Mouse (Mus musculus) left cerebral cortex, postnatal 36 days (tissue): Measurements from ENCODE around the gene Lim2. TPM values are rescaled to one million over a fixed set of nuclear protein-coding genes. Genes with fewer than 3 reads are reported as not detected.

Experiments
- DNase-seq, 2 experiments: peaks; one replicate each; pipeline ENCODE4 v3.0.0; 2021 to 2022; ENCODE audit warnings: low spot score in 2 of 2, mixed read lengths in 1 of 2
- intact Hi-C: fragments of 180-260 bp; cut with DNase I; formaldehyde crosslinking; loops from one replicate; pipeline ENCODE4 v1.15.1; 2025
- microRNA-seq: library from miRNA; unstranded; fragments of <30 nt; microRNA quantifications from one replicate; pipeline ENCODE4 v1.2.0, GENCODE M21; 2022
- total RNA-seq, 2 experiments: library from RNA; stranded (reverse); gene quantifications; 2 replicates each; pipeline ENCODE4 v1.2.3; 2021

Lim2 gene
- total RNA-seq, 2 experiments from 2014 or later, result not detected

DNA sequence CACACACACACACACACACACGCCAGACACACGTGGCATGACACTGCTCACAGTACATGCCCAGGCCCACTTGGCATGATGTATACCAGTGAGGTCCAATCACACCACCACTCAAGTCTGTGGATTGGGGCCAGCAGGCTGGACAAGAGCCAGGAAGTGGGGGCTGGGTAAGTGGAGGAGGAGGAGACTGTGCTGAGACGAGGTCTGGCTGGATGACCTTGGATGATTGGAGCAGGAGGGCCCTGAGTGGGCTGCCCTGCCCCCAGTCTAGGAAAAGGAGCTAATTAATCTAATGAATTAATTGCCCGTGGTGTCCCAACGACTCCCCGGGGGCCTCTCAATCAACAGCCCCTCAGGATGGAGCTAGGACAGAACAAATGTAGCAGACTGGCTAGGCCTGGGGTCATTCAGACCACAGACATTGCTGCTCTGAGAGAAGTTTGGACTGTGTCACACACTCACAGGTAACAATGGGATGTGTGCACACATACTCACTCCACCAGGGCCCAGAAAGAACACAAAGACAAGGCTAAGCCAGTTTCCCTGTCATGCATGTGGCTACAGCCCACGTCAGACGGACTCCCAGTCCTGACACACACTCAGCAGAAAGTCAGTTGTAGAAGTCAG lies 54.7 kb downstream of the Lim2 start:
- intact Hi-C loops, result loop anchor here (10.0 kb wide), 1 partner anchor 167 kb away; the partner anchor contains the start of gene Zfp715

GRCm38 (mm10) chr7:43483236-43483635 lies 55.8 kb downstream of the Lim2 start:
- no peak for DNase-seq
- intact Hi-C loops, result loop anchor here (10.0 kb wide), 1 partner anchor 168 kb away; the partner anchor contains the start of gene Zfp715

More for the DNA sequence above, 54.7 kb downstream of the Lim2 start:
- no peak for DNase-seq

Small RNA genes lying within 50 kb of the gene (microRNA-seq; reads per million reads assigned to microRNA genes)
- gene Mir7051, result not detected

Other genes starting within 250 kb of the Lim2 start
- 10 to 100 TPM; 18.5 to 23.6 TPM for gene Zfp715, start 114.4 kb upstream of the Lim2 start, total RNA-seq
- under 1 TPM; 0.36 to 0.72 TPM for gene Siglecf, start 76.3 kb upstream of the Lim2 start, total RNA-seq
- not detected for gene Siglecg, start 19.5 kb upstream of the Lim2 start, total RNA-seq
- gene Nkg7, start 9.4 kb downstream of the Lim2 start, total RNA-seq, result not detected
- not detected for gene Cldnd2, start 13.1 kb downstream of the Lim2 start, total RNA-seq
- 10 to 100 TPM; 50.8 to 60.6 TPM for gene Etfb, start 16.4 kb downstream of the Lim2 start, total RNA-seq
- 1 to 10 TPM in 1 of 2 experiments, not detected in 1; 1.7 TPM for gene Gm45233, start 16.5 kb downstream of the Lim2 start, total RNA-seq
- 1 to 10 TPM; 2.2 to 2.6 TPM for gene Vsig10l, start 35.5 kb downstream of the Lim2 start, total RNA-seq
- 10 to 100 TPM; 27.3 to 28.1 TPM for gene Iglon5, start 62.4 kb downstream of the Lim2 start, total RNA-seq
- gene 4931406B18Rik, start 78.3 kb downstream of the Lim2 start, total RNA-seq, result not detected
- 1 to 10 TPM; 3.1 to 3.8 TPM for gene Cd33, start 116.8 kb downstream of the Lim2 start, total RNA-seq
- gene Zfp658, start 134.6 kb downstream of the Lim2 start, total RNA-seq, result 1 to 10 TPM; 4.0 to 4.6 TPM
- gene Zfp719, start 151.9 kb downstream of the Lim2 start, total RNA-seq, result 10 to 100 TPM; 18.7 to 19.1 TPM
- under 1 TPM in 1 of 2 experiments, not detected in 1; 0.43 TPM for gene Zfp819, start 179.5 kb downstream of the Lim2 start, total RNA-seq
- not detected for gene Ceacam18, start 207.0 kb downstream of the Lim2 start, total RNA-seq
- gene Siglece, start 232.5 kb downstream of the Lim2 start, total RNA-seq, result 1 to 10 TPM in 1 of 2 experiments, under 1 TPM in 1; 1.00 to 1.4 TPM
- gene Ctu1, start 244.3 kb downstream of the Lim2 start, total RNA-seq, result 1 to 10 TPM; 8.3 to 8.7 TPM